Mouse (Mus musculus) v-Abl transformed pro-B cells (cell line): Measurements from ENCODE around the gene Add2.

Source experiments
- in situ Hi-C, 2 experiments: fragments of 400-800 bp; cut with MboI; formaldehyde crosslinking; loops; one replicate each; pipeline ENCODE4 v1.15.1; 2025; ENCODE audit not compliant: unreplicated experiment in 2 of 2

The Add2 gene

DNA sequence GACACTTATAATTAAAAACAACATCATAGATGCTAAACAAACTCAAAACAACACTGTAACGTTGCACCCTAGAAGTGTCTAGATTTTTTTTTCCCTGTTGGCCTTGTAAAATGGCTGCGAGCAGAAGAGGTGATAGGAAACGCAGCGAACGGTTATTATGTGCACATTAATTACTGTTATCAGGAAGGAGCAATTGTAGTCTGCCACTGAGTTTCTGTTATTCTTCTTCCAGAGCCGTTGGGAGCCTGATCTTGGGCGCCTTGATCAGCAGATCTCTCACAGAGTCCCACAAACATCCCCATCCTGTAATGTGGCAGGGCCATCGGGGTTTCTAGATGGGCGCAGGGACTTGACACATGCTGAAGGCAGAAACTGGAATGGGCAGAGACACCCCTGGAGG is 137.9 kb downstream of the Add2 start:
- in situ Hi-C loops = no loop called here

DNA sequence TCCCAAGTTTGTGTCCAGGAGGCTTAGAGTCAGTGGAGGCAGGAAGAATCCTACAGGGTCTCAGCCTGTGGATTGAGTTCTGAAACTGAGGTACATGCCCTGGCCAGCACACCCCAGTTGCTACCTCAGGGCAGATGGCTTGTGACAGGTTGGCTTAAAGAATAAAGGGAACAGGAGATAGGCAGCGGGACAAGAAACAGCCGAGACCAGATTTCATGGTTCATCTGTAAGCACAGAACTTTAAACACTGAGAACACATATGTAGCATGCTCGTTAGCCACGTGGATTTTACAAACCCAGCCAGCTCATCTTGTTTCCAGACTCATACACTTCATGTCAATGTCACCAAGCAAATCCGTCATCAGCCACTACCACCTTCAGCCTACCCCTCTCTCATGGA is 139.4 kb downstream of the Add2 start:
- in situ Hi-C loops = no loop called here

DNA sequence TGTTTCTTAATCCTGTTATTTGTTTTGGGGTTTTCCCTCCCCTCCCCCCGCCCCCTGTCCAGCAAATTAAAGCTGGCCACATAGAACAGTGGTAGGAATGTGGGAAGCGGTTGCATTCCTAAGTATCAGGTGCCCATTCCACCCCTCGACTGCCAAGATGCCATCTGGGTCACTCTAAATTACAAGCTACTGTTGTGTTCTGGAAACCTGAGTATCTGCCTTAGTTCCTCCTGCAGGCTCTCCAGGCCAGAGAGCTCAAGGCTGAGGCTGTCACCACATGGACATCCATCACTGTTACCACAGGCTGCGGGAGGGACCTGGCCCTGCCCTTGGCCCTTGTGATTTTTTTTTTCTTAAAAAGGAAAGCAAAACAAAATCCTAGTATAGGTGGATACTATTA is 140.7 kb downstream of the Add2 start:
- in situ Hi-C loops = no loop called here
